Mouse (Mus musculus) hindbrain, embryonic 15.5 days (tissue): ENCODE measurements around the gene Casq1. TPM values are rescaled to one million over a fixed set of nuclear protein-coding genes. Genes with fewer than 3 reads are reported as not detected.

Source experiments
- ATAC-seq: fragments of 200-750 bp; cut with Nextera tagmentation; 2 replicates; pipeline ENCODE4 v1.8.0; 2017; ENCODE audit warnings: low read depth, moderate number of reproducible peaks, moderate TSS enrichment; ENCODE audit not compliant: low FRiP score
- H3K27ac ChIP-seq: fragments of 300-500 bp; sonication (generic); replicated peaks from 2 replicates; pipeline ENCODE4 v1.5.1; 2015; ENCODE audit warnings: mild to moderate bottlenecking, inconsistent platforms
- H3K27me3 ChIP-seq: fragments of 300-500 bp; sonication (generic); 2 replicates; pipeline ENCODE4 v1.6.1; 2015; ENCODE audit warnings: control low read depth, inconsistent platforms
- H3K36me3 ChIP-seq: fragments of 300-500 bp; sonication (generic); 2 replicates; pipeline ENCODE4 v1.6.1; 2015; ENCODE audit warnings: control low read depth, inconsistent platforms
- H3K4me1 ChIP-seq: fragments of 300-500 bp; sonication (generic); replicated peaks from 2 replicates; pipeline ENCODE4 v1.6.1; 2015; ENCODE audit warnings: control low read depth, inconsistent platforms
- H3K4me2 ChIP-seq: fragments of 300-500 bp; sonication (generic); 2 replicates; pipeline ENCODE4 v1.6.1; 2015; ENCODE audit warnings: moderate library complexity, mild to moderate bottlenecking, inconsistent platforms
- H3K4me3 ChIP-seq: fragments of 300-500 bp; sonication (generic); 2 replicates; pipeline ENCODE4 v1.5.1; 2015; ENCODE audit warnings: mild to moderate bottlenecking, inconsistent platforms
- H3K9ac ChIP-seq: fragments of 300-500 bp; sonication (generic); 2 replicates; pipeline ENCODE4 v1.6.1; 2015; ENCODE audit warnings: inconsistent platforms
- H3K9me3 ChIP-seq: fragments of 300-500 bp; sonication (generic); 2 replicates; pipeline ENCODE4 v1.6.1; 2016; ENCODE audit warnings: control low read depth, inconsistent platforms
- WGBS: fragments of 180-500 bp; shearing (Covaris S2); methylation state at CpG from one replicate; pipeline ENCODE4 v1.1.7; 2015; 5-methylcytosine and 5-hydroxymethylcytosine counted together
- polyA plus RNA-seq: library from polyadenylated mRNA; unstranded; fragments of >200 nt; fragmentation: Nextera tagmentation; extraction: Ambion mirVana; gene quantifications from 2 replicates; pipeline ENCODE4 v1.2.1, GENCODE M21; 2015

The Casq1 gene
- polyA plus RNA-seq, 1 experiment from 2014 or later, result 1.4 TPM

GRCm38 (mm10) chr1:172169809-172170208 lies 49.9 kb downstream of the Casq1 start:
- H3K9ac ChIP-seq, result no peak overlapping the region
- 98% methylated on average over 5 of the region's 5 CpGs for WGBS
- no peaks in the 10 kb centered on the region for H3K27me3 ChIP-seq
- H3K4me3 ChIP-seq, result no peak overlapping the region
- no peaks in the 10 kb centered on the region for H3K4me1 ChIP-seq
- no peak overlapping the region for H3K4me2 ChIP-seq
- ATAC-seq, result no peak
- no peak overlapping the region for H3K27ac ChIP-seq
- H3K9me3 ChIP-seq, result no peaks in the 10 kb centered on the region
- H3K36me3 ChIP-seq, result peaks cover 70% of the 10 kb centered on the region

- Histone ChIP-seq H3K4me3 (no peak overlapping the region), H3K27ac (no peak overlapping the region), H3K9me3 (no peaks in the 10 kb centered on the region), H3K9ac (no peak overlapping the region), H3K4me2 (no peak overlapping the region), H3K4me1 (peaks cover 4% of the 10 kb centered on the region; the same call in 1 of the 2 replicates), H3K27me3 (no peaks in the 10 kb centered on the region), H3K36me3 (peaks cover 53% of the 10 kb centered on the region)
- 79% methylated on average over 5 of the region's 5 CpGs for WGBS
- ATAC-seq, result no peak
These were observed 51.8 kb downstream of the Casq1 start for GRCm38 (mm10) chr1:172167911-172168310.

GRCm38 (mm10) chr1:172162959-172163358 lies 56.7 kb downstream of the Casq1 start:
- H3K27me3 ChIP-seq, result no peaks in the 10 kb centered on the region
- no peak overlapping the region for H3K27ac ChIP-seq
- H3K4me2 ChIP-seq, result no peak overlapping the region
- ATAC-seq, result no peak
- 90% methylated on average over 6 of the region's 6 CpGs for WGBS
- peaks cover 19% of the 10 kb centered on the region for H3K36me3 ChIP-seq
- H3K4me3 ChIP-seq, result no peak overlapping the region
- H3K9ac ChIP-seq, result no peak overlapping the region
- peaks cover 4% of the 10 kb centered on the region; the same call in 1 of the 2 replicates for H3K4me1 ChIP-seq
- no peaks in the 10 kb centered on the region for H3K9me3 ChIP-seq

GRCm38 (mm10) chr1:172162009-172162408 lies 57.7 kb downstream of the Casq1 start:
- H3K9ac ChIP-seq, result no peak overlapping the region
- ATAC-seq, result no peak
- H3K36me3 ChIP-seq, result peaks cover 10% of the 10 kb centered on the region
- H3K9me3 ChIP-seq, result no peaks in the 10 kb centered on the region
- H3K4me1 ChIP-seq, result peaks cover 4% of the 10 kb centered on the region; the same call in 1 of the 2 replicates
- no peaks in the 10 kb centered on the region for H3K27me3 ChIP-seq
- 89% methylated on average over 1 of the region's 1 CpGs for whole genome bisulfite sequencing
- H3K27ac ChIP-seq, result no peak overlapping the region
- no peak overlapping the region for H3K4me2 ChIP-seq
- no peak overlapping the region for H3K4me3 ChIP-seq

- H3K4me2 ChIP-seq, result no peak overlapping the region
- no peak overlapping the region for H3K27ac ChIP-seq
- H3K27me3 ChIP-seq, result no peaks in the 10 kb centered on the region
- H3K9me3 ChIP-seq, result no peaks in the 10 kb centered on the region
- peaks cover 6% of the 10 kb centered on the region for H3K36me3 ChIP-seq
- no peak overlapping the region for H3K4me3 ChIP-seq
- H3K4me1 ChIP-seq, result peaks cover 4% of the 10 kb centered on the region; the same call in 1 of the 2 replicates
- H3K9ac ChIP-seq, result no peak overlapping the region
- no peak for ATAC-seq
These were observed 59.2 kb downstream of the Casq1 start for GRCm38 (mm10) chr1:172160508-172160907.

GRCm38 (mm10) chr1:172159970-172160369 lies 59.7 kb downstream of the Casq1 start:
- H3K9me3 ChIP-seq, result no peaks in the 10 kb centered on the region
- H3K27ac ChIP-seq, result no peak overlapping the region
- no peak overlapping the region for H3K9ac ChIP-seq
- H3K4me3 ChIP-seq, result no peak overlapping the region
- peaks cover 6% of the 10 kb centered on the region for H3K36me3 ChIP-seq
- peaks cover 4% of the 10 kb centered on the region; the same call in 1 of the 2 replicates for H3K4me1 ChIP-seq
- no peaks in the 10 kb centered on the region for H3K27me3 ChIP-seq
- no peak overlapping the region for H3K4me2 ChIP-seq
- no peak for ATAC-seq
- WGBS, result 73% methylated on average over 4 of the region's 4 CpGs

Other genes starting within 250 kb of the Casq1 start
- 41.1 and 48.9 TPM in 2 replicates for gene Vangl2, start 191.4 kb downstream of the Casq1 start, polyA plus RNA-seq
- 3.6 and 4.8 TPM in 2 replicates for gene Nhlh1, start 162.3 kb downstream of the Casq1 start, polyA plus RNA-seq
- 183 and 190 TPM in 2 replicates for gene Copa, start 137.3 kb downstream of the Casq1 start, polyA plus RNA-seq
- 109 and 114 TPM in 2 replicates for gene Ncstn, start 137.1 kb downstream of the Casq1 start, polyA plus RNA-seq
- gene Pex19, start 93.1 kb downstream of the Casq1 start, polyA plus RNA-seq, result 163 TPM in 2 replicates
- 84.6 and 85.8 TPM in 2 replicates for gene Dcaf8, start 71.8 kb downstream of the Casq1 start, polyA plus RNA-seq
- gene Pea15a, start 13.1 kb downstream of the Casq1 start, polyA plus RNA-seq, result 454 and 489 TPM in 2 replicates
- gene Atp1a4, start 38.5 kb upstream of the Casq1 start, polyA plus RNA-seq, result 0.05 and 0.06 TPM in 2 replicates
- gene Igsf8, start 41.8 kb upstream of the Casq1 start, polyA plus RNA-seq, result 75.3 and 79.0 TPM in 2 replicates
- 74.3 and 75.8 TPM in 2 replicates for gene Atp1a2, start 78.2 kb upstream of the Casq1 start, polyA plus RNA-seq
- 4.1 and 4.3 TPM in 2 replicates for gene Kcnj9, start 109.5 kb upstream of the Casq1 start, polyA plus RNA-seq
- 2.9 and 3.0 TPM in 2 replicates for gene Kcnj10, start 121.3 kb upstream of the Casq1 start, polyA plus RNA-seq
- 3.8 and 3.9 TPM in 2 replicates for gene Pigm, start 156.7 kb upstream of the Casq1 start, polyA plus RNA-seq